Mouse (Mus musculus) adrenal gland, postnatal 4 days (tissue): ENCODE results near the gene Fgfr2. TPM values are rescaled to one million over a fixed set of nuclear protein-coding genes. Genes with fewer than 3 reads are reported as not detected.

Experiments used
- DNase-seq, 2 experiments: peaks; one replicate each; pipeline ENCODE4 v3.0.0; 2021 to 2022; ENCODE audit warnings: low spot score in 2 of 2, mixed read lengths in 2 of 2
- total RNA-seq, 2 experiments: library from RNA; stranded (reverse); gene quantifications; 2 replicates each; pipeline ENCODE4 v1.2.3; 2021

The Fgfr2 gene
- total RNA-seq, 2 experiments from 2014 or later, result 205 to 210 TPM

- no peak for DNase-seq
Observed at GRCm38 (mm10) chr7:132964395-132964794, 158.8 kb downstream of the Fgfr2 start.

GRCm38 (mm10) chr7:132950613-132951012 lies 172.5 kb downstream of the Fgfr2 start:
- DNase-seq, result no peak

GRCm38 (mm10) chr7:132949968-132950367 lies 173.2 kb downstream of the Fgfr2 start:
- DNase-seq, result no peak

GRCm38 (mm10) chr7:132940569-132940968 lies 182.6 kb downstream of the Fgfr2 start:
- no peak for DNase-seq

- DNase-seq, result no peak
Observed at GRCm38 (mm10) chr7:132939118-132939517, 184.0 kb downstream of the Fgfr2 start.

GRCm38 (mm10) chr7:132934743-132935142 lies 188.4 kb downstream of the Fgfr2 start:
- DNase-seq, result no peak

GRCm38 (mm10) chr7:132933331-132933730 lies 189.8 kb downstream of the Fgfr2 start:
- no peak for DNase-seq

GRCm38 (mm10) chr7:132931560-132932351 lies 191.4 kb downstream of the Fgfr2 start:
- DNase-seq, result peak in 1 of 2 experiments; percentile 28

- DNase-seq, result peak; percentile 94 to 98
Observed at GRCm38 (mm10) chr7:132930850-132931559, 192.1 kb downstream of the Fgfr2 start, which contains the start of gene Zranb1. TSS of gene Zranb1 (plus strand) at chr7:132931142.

GRCm38 (mm10) chr7:132930055-132930454 lies 193.1 kb downstream of the Fgfr2 start:
- no peak for DNase-seq

- no peak for DNase-seq
Observed at GRCm38 (mm10) chr7:132927201-132927600, 195.9 kb downstream of the Fgfr2 start.

- no peak for DNase-seq
Observed at GRCm38 (mm10) chr7:132925227-132925626, 197.9 kb downstream of the Fgfr2 start.

GRCm38 (mm10) chr7:132921971-132922370 lies 201.2 kb downstream of the Fgfr2 start:
- DNase-seq, result no peak

- DNase-seq, result no peak
Observed at GRCm38 (mm10) chr7:132903796-132904195, 219.4 kb downstream of the Fgfr2 start.

GRCm38 (mm10) chr7:132900826-132901531 lies 222.2 kb downstream of the Fgfr2 start:
- no peak for DNase-seq

- DNase-seq, result no peak
Observed at GRCm38 (mm10) chr7:132898234-132898633, 224.9 kb downstream of the Fgfr2 start.

- no peak for DNase-seq
Observed at GRCm38 (mm10) chr7:132897258-132897657, 225.9 kb downstream of the Fgfr2 start.

GRCm38 (mm10) chr7:132896206-132896815 lies 226.8 kb downstream of the Fgfr2 start:
- no peak for DNase-seq

GRCm38 (mm10) chr7:132894841-132895555 lies 228.2 kb downstream of the Fgfr2 start:
- DNase-seq, result peak in 1 of 2 experiments; percentile 30

GRCm38 (mm10) chr7:132893336-132893735 lies 229.8 kb downstream of the Fgfr2 start:
- no peak for DNase-seq

- no peak for DNase-seq
Observed at GRCm38 (mm10) chr7:132892806-132893205, 230.3 kb downstream of the Fgfr2 start.
